Mouse (Mus musculus): Measurements from ENCODE around the gene Entpd5.

Entpd5 gene

DNA sequence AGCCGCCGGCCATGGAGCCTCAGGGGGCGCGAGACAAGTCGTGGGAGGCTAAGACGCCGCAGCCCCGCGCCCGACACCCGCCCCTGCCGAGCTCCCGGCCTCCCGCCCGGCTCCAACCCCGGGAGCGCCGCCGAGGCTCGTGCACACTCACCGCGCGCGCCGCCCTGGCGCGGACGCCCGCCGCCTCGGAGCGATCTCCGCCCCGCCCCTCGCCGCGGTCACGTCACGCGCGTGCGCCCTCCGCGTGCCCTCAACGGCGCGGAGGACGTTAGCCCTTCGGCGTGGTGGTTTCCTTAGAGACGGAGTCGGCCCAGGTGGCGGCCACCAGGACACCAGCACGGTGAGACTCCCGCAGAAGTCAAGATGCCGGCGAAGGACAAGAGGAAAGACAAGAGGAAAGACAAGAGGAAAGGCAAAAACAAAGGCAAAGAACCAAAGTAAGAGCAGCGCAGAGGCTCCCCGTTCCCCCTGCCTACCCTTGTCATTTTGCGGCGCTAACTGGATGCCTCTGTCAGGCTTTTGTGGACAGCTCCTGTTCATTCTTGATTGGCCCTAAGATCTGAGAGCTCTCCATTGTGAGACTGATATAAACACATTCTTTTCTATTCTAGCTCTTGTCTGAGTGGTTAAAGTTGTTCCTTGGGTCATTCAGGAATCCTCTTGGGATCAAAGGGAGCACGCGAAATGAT lies at the start of gene Entpd5, which contains the start of gene Bbof1:
Gene Entpd5, minus strand, starts transcription at position 211 of the 689 bp plus-strand sequence.
Gene Bbof1, plus strand, starts transcription at position 253 of the 689 bp plus-strand sequence.
- DNase-seq (ENCODE audit: low spot score), result peak; percentile 51

DNA sequence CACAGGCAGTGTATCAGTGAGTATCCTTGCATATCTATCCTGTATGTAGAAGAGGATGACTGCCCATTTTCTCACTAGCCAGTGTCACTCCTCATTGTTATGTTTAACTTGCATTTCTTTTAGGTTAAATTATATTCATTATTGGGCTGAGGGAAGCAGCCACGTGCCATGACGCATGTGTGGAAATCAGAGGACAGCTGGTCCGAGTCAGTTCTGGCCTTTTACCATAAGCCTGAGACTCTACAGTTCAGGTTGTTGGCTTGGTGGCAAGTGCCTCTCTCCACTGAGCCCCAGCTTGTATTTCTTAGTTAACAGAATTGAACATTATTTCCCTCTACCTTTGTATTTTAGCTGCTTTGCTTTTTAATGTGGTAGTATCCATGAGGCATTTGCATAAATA lies 48.1 kb upstream of the Entpd5 start:
- no peak for DNase-seq (ENCODE audit: low spot score)

DNA sequence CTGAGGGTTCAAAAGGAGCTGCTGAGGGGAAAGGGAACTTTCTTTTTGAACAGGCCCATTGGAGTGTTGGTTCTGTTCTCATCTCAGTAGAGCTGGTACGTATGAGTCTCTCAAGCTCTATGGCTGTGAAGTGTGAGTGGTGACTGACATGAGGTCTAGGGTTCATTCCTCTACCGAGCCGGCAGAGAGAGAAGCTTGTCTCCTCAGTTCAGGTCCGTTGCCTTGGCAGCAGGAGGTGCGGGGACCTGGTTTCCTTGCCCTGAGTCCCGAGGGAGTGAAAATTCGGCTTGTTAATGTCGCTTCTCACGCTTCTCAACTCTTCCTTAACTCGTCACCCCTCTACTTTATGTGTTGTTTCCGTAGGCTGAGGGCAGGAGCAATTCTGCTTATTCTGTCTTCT lies 43.0 kb upstream of the Entpd5 start:
- DNase-seq (ENCODE audit: low spot score), result no peak

DNA sequence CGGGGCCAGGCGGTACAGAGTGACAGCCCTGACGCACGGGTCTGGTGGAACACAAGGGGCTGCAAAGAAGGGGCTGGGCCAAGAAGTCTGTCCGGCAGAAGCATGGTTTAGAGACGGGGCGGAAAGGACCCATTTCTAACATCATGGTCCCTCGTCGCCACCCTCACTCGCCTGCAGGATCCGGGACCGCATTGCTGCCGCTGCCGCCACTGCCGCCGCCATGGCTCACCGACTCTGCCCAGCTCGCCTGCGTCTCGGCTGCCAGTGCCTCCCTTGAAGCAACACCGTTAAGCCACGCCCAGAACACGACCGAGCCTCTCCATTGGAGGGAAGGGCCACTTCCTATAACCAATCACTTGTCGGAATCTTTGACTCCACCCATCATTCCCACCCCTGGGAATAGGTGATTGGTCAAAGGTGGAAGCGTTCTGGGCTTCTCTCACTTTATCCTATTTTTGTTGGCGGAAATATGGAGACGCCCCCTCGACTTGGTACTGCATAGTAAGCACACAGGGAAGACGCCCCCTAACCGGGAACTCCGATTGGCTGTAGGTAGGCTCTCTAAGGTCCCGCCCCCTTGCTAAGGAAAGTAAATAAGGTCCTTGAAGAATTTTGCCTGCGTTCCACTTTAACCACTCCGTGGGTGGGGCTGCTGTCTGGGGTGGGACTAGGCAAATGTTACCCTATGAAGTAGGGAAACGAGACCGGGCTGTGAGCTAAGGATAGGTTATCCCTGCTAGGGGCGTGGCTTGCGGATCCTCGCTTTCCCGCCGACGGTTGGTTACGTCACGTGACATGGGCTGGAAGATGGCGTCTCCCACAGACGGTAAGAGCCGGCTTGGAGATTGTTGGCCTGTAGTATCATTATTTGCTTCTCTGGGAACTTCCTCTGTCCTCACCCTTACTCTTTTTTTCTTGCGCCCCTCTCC lies 42.2 kb upstream of the Entpd5 start, which contains the start of the genes Aldh6a1 and Lin52:
Gene Aldh6a1, minus strand, starts transcription at position 287 of the 929 bp plus-strand sequence.
Gene Lin52, plus strand, starts transcription at position 705 of the 929 bp plus-strand sequence.
- peak; percentile 84 for DNase-seq (ENCODE audit: low spot score)

- no peak for DNase-seq (ENCODE audit: low spot score)
These were observed 41.5 kb upstream of the Entpd5 start for GRCm38 (mm10) chr12:84450351-84450717.

- no peak for DNase-seq (ENCODE audit: low spot score)
These were observed 41.1 kb upstream of the Entpd5 start for GRCm38 (mm10) chr12:84449887-84450286.

DNA sequence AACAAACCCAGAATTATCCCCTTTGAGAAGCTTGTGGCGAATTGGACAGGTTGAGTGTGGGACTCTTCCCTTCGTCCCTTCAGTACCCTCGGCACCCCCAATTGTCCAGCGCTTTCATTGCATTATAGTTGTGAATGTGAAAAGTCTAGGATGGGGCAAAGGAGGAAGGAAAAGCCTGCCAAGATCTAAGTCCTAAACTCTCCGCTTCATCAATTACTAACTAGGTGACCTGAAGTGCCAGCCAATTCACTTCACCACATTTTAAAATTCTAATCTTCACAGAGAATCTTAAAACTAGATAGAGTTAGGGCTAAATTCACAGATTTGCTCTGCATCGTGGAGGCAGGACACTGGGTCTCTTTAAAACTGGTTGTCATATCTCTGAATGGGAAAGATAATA lies 39.4 kb upstream of the Entpd5 start:
- DNase-seq (ENCODE audit: low spot score), result no peak

GRCm38 (mm10) chr12:84447386-84447785 lies 38.6 kb upstream of the Entpd5 start:
- DNase-seq (ENCODE audit: low spot score), result no peak

DNA sequence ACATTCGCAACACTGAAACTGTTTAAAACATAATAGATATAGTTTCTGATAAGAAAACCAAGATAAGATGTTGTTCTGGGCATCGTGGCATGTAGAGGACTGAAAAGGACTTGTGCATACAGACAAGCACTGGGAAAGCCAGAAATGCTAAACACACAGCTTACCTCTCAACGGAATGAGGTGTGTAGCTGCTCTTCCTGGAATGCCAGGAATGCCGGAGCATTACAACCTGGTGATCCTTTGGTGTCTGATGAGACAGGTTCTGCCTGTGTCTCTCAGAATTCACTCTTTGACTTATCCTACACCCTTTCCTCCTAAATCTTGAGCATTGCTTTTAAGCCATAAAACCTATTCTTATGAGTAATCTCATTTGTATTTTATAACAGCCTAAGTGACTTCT lies 33.7 kb upstream of the Entpd5 start:
- no peak for DNase-seq (ENCODE audit: low spot score)

- DNase-seq (ENCODE audit: low spot score), result no peak
These were observed 29.9 kb upstream of the Entpd5 start for GRCm38 (mm10) chr12:84438697-84439096.

GRCm38 (mm10) chr12:84429825-84430224 lies 21.0 kb upstream of the Entpd5 start:
- DNase-seq (ENCODE audit: low spot score), result no peak

DNA sequence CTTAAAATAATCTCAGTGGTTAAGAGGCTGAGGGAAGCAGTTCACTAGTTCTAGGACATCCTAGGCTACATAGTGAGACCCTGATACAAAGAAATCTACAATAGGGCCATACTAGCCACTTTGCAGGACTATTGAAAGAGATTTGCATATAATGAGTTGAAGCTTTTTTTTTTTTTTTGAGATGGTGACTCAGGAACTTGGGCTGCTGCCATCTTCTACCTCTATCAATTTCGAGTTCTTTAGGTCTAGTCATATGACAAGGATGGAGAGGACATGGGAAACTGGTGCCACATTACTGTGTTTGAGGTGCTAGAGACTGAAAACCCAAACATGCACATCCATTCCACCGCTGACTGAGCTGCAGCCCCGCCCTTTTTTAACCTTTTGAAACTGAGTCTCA lies 15.2 kb upstream of the Entpd5 start:
- DNase-seq (ENCODE audit: low spot score), result no peak

DNA sequence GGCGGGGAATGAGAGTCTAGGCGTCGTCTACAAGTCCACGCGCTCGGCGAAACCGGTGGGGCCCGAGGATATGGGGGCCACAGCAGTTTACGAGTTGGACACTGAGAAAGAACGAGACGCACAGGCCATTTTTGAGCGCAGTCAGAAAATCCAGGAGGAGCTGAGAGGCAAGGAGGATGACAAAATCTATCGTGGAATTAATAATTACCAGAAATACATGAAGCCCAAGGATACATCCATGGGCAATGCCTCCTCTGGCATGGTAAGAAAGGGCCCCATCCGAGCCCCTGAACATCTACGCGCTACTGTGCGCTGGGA lies 8.7 kb upstream of the Entpd5 start:
- DNase-seq (ENCODE audit: low spot score), result no peak

- peak; percentile 39 for DNase-seq (ENCODE audit: low spot score)
These were observed 8.2 kb upstream of the Entpd5 start, which contains the start of gene Rnf113a2 for GRCm38 (mm10) chr12:84416834-84417604. TSS of gene Rnf113a2 (plus strand) at chr12:84417196.

GRCm38 (mm10) chr12:84407874-84408818 lies 683 bp downstream of the Entpd5 start:
- no peak for DNase-seq (ENCODE audit: low spot score)

DNA sequence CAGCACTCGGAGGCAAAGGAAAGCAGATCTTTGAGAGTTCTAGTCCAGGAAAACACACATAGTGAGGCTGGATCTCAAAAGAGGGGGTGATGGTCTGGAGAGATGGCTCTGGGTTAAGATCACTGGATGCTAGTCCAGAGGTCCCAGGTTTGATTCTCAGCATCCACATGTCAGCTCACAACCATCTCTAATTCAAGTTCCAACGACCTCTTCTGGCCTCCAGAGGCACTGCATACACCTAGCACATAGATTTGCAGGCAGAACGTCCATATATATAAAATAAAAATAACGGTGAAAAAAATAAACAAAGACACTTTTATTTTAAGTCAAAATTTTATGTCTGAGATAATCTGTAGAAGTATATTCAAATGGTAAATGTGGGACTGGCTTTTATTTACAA lies 1.6 kb downstream of the Entpd5 start:
- DNase-seq (ENCODE audit: low spot score), result no peak

- DNase-seq (ENCODE audit: low spot score), result no peak
These were observed 4.3 kb downstream of the Entpd5 start for GRCm38 (mm10) chr12:84404541-84404940.

DNA sequence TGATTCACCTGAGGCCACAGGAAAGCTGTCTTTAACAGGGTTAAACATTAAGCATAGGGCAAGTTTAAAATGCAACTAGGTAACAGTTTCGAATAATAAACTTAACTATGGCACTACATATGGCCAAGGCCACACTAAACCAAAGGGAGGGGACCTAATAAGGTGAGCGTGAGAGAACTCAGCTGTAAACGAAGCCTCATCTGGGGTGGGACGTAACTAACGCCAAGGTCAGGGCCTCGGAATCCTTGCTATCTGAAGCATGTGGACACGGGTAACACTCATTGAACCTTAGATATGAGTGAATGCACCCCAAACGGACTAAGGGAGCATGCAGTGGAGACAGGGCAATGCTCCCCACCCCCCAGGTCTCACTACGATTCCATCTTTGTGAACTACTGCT lies 5.9 kb downstream of the Entpd5 start:
- no peak for DNase-seq (ENCODE audit: low spot score)

GRCm38 (mm10) chr12:84400653-84401052 lies 8.2 kb downstream of the Entpd5 start:
- DNase-seq (ENCODE audit: low spot score), result no peak

GRCm38 (mm10) chr12:84400068-84400467 lies 8.8 kb downstream of the Entpd5 start:
- no peak for DNase-seq (ENCODE audit: low spot score)

- DNase-seq (ENCODE audit: low spot score), result no peak
These were observed 9.2 kb downstream of the Entpd5 start for GRCm38 (mm10) chr12:84399663-84400062.

All from urinary bladder, postnatal 10 days (tissue).